Mouse (Mus musculus) neural tube, embryonic 15.5 days (tissue): ENCODE measurements around the gene Wfdc13. TPM values are rescaled to one million over a fixed set of nuclear protein-coding genes. Genes with fewer than 3 reads are reported as not detected.

Experiments
- ATAC-seq: fragments of 200-750 bp; cut with Nextera tagmentation; 2 replicates; pipeline ENCODE4 v1.8.0; 2017; ENCODE audit warnings: mild to moderate bottlenecking, moderate TSS enrichment, moderate library complexity; ENCODE audit not compliant: low FRiP score
- H3K27ac ChIP-seq: fragments of 300-500 bp; sonication (generic); replicated peaks from 2 replicates; pipeline ENCODE4 v1.5.1; 2015; ENCODE audit warnings: mild to moderate bottlenecking, inconsistent platforms
- H3K27me3 ChIP-seq: fragments of 300-500 bp; sonication (generic); replicated peaks from 2 replicates; pipeline ENCODE4 v1.6.1; 2015; ENCODE audit warnings: inconsistent platforms
- H3K36me3 ChIP-seq: fragments of 300-500 bp; sonication (generic); 2 replicates; pipeline ENCODE4 v1.6.1; 2015; ENCODE audit warnings: inconsistent platforms
- H3K4me1 ChIP-seq: fragments of 300-500 bp; sonication (generic); 2 replicates; pipeline ENCODE4 v1.6.1; 2015; ENCODE audit warnings: inconsistent platforms
- H3K4me2 ChIP-seq: fragments of 300-500 bp; sonication (generic); 2 replicates; pipeline ENCODE4 v1.6.1; 2015; ENCODE audit warnings: inconsistent platforms, mild to moderate bottlenecking, moderate library complexity
- H3K4me3 ChIP-seq: fragments of 300-500 bp; sonication (generic); replicated peaks from 2 replicates; pipeline ENCODE4 v1.5.1; 2015; ENCODE audit warnings: mild to moderate bottlenecking, inconsistent platforms
- H3K9ac ChIP-seq: fragments of 300-500 bp; sonication (generic); replicated peaks from 2 replicates; pipeline ENCODE4 v1.6.1; 2015; ENCODE audit warnings: mild to moderate bottlenecking, inconsistent platforms
- H3K9me3 ChIP-seq: fragments of 300-500 bp; sonication (generic); replicated peaks from 2 replicates; pipeline ENCODE4 v1.6.1; 2016; ENCODE audit warnings: inconsistent platforms
- WGBS: fragments of 180-500 bp; shearing (Covaris S2); methylation state at CpG from one replicate; pipeline ENCODE4 v1.1.7; 2015; ENCODE audit warnings: mixed read lengths; 5-methylcytosine and 5-hydroxymethylcytosine counted together
- polyA plus RNA-seq: library from polyadenylated mRNA; unstranded; fragments of >200 nt; fragmentation: Nextera tagmentation; extraction: Ambion mirVana; gene quantifications from 2 replicates; pipeline ENCODE4 v1.2.1, GENCODE M21; 2015

Gene Wfdc13
- polyA plus RNA-seq, 1 experiment from 2014 or later = not detected

DNA sequence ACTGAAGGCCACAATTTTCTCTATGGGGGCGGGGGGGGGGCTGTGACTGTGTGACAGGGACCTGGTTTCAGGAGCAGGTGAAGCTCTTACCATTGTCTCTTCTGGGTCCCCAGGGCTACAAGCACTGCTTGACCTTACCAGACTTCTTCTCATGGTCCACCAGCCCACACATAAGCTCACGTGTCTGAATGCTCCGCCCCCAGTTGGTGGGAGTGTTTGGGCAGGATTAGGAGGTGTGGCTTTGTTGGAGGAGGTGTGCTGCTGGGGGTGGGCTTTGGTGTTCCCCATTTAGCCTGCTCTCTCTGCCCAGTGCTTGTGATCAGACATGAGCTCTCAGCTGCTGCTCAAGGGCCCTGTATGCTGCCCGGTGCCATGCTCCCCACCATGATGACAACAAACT lies 38.4 kb downstream of the Wfdc13 start:
- H3K9ac ChIP-seq = no peak overlapping the region
- 63% methylated on average over 4 of the region's 4 CpGs for WGBS
- no peak overlapping the region for H3K4me2 ChIP-seq

DNA sequence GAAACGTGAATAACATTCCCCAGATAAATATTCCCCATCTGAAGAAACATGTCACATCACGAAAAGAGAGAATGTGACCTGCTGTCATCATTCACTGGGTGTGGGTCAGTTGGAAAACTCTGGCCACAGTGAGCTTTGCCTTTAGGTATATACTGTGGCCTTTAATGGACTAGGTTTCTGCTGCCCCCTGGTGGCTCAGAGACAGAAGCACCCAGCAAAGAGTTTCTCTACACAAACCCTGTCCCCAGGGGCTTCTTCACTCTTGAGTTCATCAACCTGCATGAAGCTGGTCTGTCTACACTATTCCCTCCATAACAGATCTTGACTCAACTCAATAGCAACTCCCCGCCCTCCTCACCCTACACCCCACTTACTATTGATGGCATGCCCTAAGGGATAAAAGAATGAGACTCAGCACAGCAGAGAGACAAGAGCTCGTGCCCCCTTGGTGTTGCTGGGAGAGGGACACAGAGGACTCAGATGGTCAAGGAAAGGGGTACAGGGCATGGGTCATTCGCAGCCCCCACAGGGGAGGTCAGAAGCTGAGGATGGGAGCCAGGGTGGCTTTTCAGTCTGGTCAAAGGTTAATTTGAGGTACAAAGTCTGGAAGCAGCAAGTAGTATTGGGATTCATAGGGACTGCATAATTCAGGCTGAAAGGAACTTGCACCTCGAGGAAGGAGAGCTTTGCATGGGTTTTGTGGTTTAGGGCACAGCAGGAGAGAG lies 41.1 kb downstream of the Wfdc13 start:
- H3K4me2 ChIP-seq = no peak overlapping the region
- H3K36me3 ChIP-seq = no peaks in the 10 kb centered on the region
- WGBS = 28% methylated on average over 6 of the region's 6 CpGs
- no peaks in the 10 kb centered on the region for H3K9me3 ChIP-seq
- H3K9ac ChIP-seq = no peak overlapping the region
- H3K27me3 ChIP-seq = no peaks in the 10 kb centered on the region; the same call in 1 of the 2 replicates
- H3K4me3 ChIP-seq = no peak overlapping the region
- no peak for ATAC-seq
- no peaks in the 10 kb centered on the region for H3K4me1 ChIP-seq
- no peak overlapping the region for H3K27ac ChIP-seq

More for the DNA sequence above, 38.4 kb downstream of the Wfdc13 start:
- ATAC-seq = no peak
- no peaks in the 10 kb centered on the region for H3K9me3 ChIP-seq
- no peaks in the 10 kb centered on the region for H3K36me3 ChIP-seq
- no peak overlapping the region for H3K4me3 ChIP-seq
- no peaks in the 10 kb centered on the region for H3K4me1 ChIP-seq
- no peaks in the 10 kb centered on the region for H3K27me3 ChIP-seq
- H3K27ac ChIP-seq = no peak overlapping the region

DNA sequence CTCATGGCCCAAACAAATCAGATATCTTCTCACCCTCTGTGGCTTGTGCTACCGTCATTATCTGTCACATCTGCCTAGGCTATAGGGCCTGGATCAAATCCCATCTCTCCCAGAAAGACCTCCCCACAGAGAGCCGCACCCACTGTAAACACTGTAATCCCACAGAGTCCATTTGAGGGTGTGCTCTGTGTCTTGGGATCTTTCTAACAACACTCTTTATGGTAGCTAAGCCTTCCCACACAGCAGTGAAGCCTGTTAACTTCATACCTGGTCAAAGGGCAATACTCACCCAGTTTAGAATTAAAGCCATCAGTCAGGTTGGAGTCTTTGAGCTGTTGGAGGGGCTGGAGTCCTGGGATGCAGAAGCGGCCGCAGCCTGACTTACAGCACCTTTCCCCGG lies 46.8 kb downstream of the Wfdc13 start:
- 76% methylated on average over 5 of the region's 5 CpGs for whole genome bisulfite sequencing
- H3K4me1 ChIP-seq = no peaks in the 10 kb centered on the region
- H3K27ac ChIP-seq = no peak overlapping the region
- no peak overlapping the region for H3K4me3 ChIP-seq
- ATAC-seq = no peak
- H3K4me2 ChIP-seq = no peak overlapping the region
- H3K36me3 ChIP-seq = no peaks in the 10 kb centered on the region
- H3K9ac ChIP-seq = no peak overlapping the region
- H3K27me3 ChIP-seq = no peaks in the 10 kb centered on the region; the same call in 1 of the 2 replicates
- no peaks in the 10 kb centered on the region for H3K9me3 ChIP-seq

GRCm38 (mm10) chr2:164733259-164733658 lies 48.4 kb downstream of the Wfdc13 start:
- Histone ChIP-seq H3K9ac (no peak overlapping the region), H3K27me3 (no peaks in the 10 kb centered on the region; the same call in 1 of the 2 replicates), H3K9me3 (no peaks in the 10 kb centered on the region), H3K27ac (no peak overlapping the region), H3K4me1 (no peaks in the 10 kb centered on the region), H3K36me3 (no peaks in the 10 kb centered on the region), H3K4me3 (no peak overlapping the region), H3K4me2 (no peak overlapping the region)
- WGBS = 85% methylated on average over 2 of the region's 2 CpGs
- ATAC-seq = no peak

- no peaks in the 10 kb centered on the region for H3K36me3 ChIP-seq
- 89% methylated on average over 5 of the region's 5 CpGs for WGBS
- H3K4me2 ChIP-seq = no peak overlapping the region
- no peak overlapping the region for H3K9ac ChIP-seq
- H3K27me3 ChIP-seq = no peaks in the 10 kb centered on the region; the same call in 1 of the 2 replicates
- H3K4me3 ChIP-seq = no peak overlapping the region
- H3K27ac ChIP-seq = no peak overlapping the region
- ATAC-seq = no peak
- H3K4me1 ChIP-seq = no peaks in the 10 kb centered on the region
- H3K9me3 ChIP-seq = no peaks in the 10 kb centered on the region
Measured at GRCm38 (mm10) chr2:164734839-164735238, 49.9 kb downstream of the Wfdc13 start.

GRCm38 (mm10) chr2:164735446-164735845 lies 50.5 kb downstream of the Wfdc13 start:
- H3K27ac ChIP-seq = no peak overlapping the region
- H3K4me3 ChIP-seq = no peak overlapping the region
- H3K9me3 ChIP-seq = no peaks in the 10 kb centered on the region
- H3K27me3 ChIP-seq = no peaks in the 10 kb centered on the region; the same call in 1 of the 2 replicates
- no peaks in the 10 kb centered on the region for H3K36me3 ChIP-seq
- no peak overlapping the region for H3K9ac ChIP-seq
- H3K4me2 ChIP-seq = no peak overlapping the region
- ATAC-seq = no peak
- 88% methylated on average over 5 of the region's 5 CpGs for WGBS
- H3K4me1 ChIP-seq = no peaks in the 10 kb centered on the region

Other genes starting within 250 kb of the Wfdc13 start
- gene Sdc4, start 241.2 kb upstream of the Wfdc13 start, polyA plus RNA-seq = 9.0 and 26.2 TPM in 2 replicates
- gene Sys1, start 228.1 kb upstream of the Wfdc13 start, polyA plus RNA-seq = 86.8 and 92.7 TPM in 2 replicates
- 4.5 and 5.8 TPM in 2 replicates for gene Gm20458, start 224.1 kb upstream of the Wfdc13 start, polyA plus RNA-seq
- gene Trp53tg5, start 211.4 kb upstream of the Wfdc13 start, polyA plus RNA-seq = not detected in 2 replicates
- gene Dbndd2, start 199.0 kb upstream of the Wfdc13 start, polyA plus RNA-seq = 22.2 and 25.3 TPM in 2 replicates
- 88.8 and 92.2 TPM in 2 replicates for gene Pigt, start 187.6 kb upstream of the Wfdc13 start, polyA plus RNA-seq
- 1.6 and 10.4 TPM in 2 replicates for gene Wfdc2, start 122.7 kb upstream of the Wfdc13 start, polyA plus RNA-seq
- not detected in 2 replicates for gene Spint3, start 111.6 kb upstream of the Wfdc13 start, polyA plus RNA-seq
- 0.31 TPM in 1 of 2 replicates, not detected in the other for gene Wfdc6a, start 99.7 kb upstream of the Wfdc13 start, polyA plus RNA-seq
- gene Eppin, start 91.5 kb upstream of the Wfdc13 start, polyA plus RNA-seq = not detected in 2 replicates
- gene Wfdc6b, start 71.6 kb upstream of the Wfdc13 start, polyA plus RNA-seq = not detected in 2 replicates
- not detected in 2 replicates for gene Wfdc8, start 71.5 kb upstream of the Wfdc13 start, polyA plus RNA-seq
- not detected in 2 replicates for gene Wfdc16, start 46.3 kb upstream of the Wfdc13 start, polyA plus RNA-seq
- not detected in 2 replicates for gene Wfdc10, start 29.1 kb upstream of the Wfdc13 start, polyA plus RNA-seq
- not detected in 2 replicates for gene Wfdc9, start 28.5 kb upstream of the Wfdc13 start, polyA plus RNA-seq
- gene Wfdc11, start 11.0 kb upstream of the Wfdc13 start, polyA plus RNA-seq = not detected in 2 replicates
- not detected in 2 replicates for gene Spint4, start 13.4 kb downstream of the Wfdc13 start, polyA plus RNA-seq
- gene Spint5, start 30.2 kb downstream of the Wfdc13 start, polyA plus RNA-seq = not detected in 2 replicates
- 1.1 and 1.3 TPM in 2 replicates for gene Wfdc3, start 60.8 kb downstream of the Wfdc13 start, polyA plus RNA-seq
- gene Dnttip1, start 60.9 kb downstream of the Wfdc13 start, polyA plus RNA-seq = 51.0 and 56.4 TPM in 2 replicates
- gene Ube2c, start 84.8 kb downstream of the Wfdc13 start, polyA plus RNA-seq = 42.8 and 134 TPM in 2 replicates
- gene Tnnc2, start 94.9 kb downstream of the Wfdc13 start, polyA plus RNA-seq = 27.5 and 55.6 TPM in 2 replicates
- gene Snx21, start 100.7 kb downstream of the Wfdc13 start, polyA plus RNA-seq = 41.3 and 46.6 TPM in 2 replicates
- gene Acot8, start 119.8 kb downstream of the Wfdc13 start, polyA plus RNA-seq = 24.1 and 26.4 TPM in 2 replicates
- gene Zswim3, start 120.0 kb downstream of the Wfdc13 start, polyA plus RNA-seq = 14.9 and 16.2 TPM in 2 replicates
- gene Zswim1, start 137.6 kb downstream of the Wfdc13 start, polyA plus RNA-seq = 23.7 and 25.4 TPM in 2 replicates
- gene Spata25, start 143.4 kb downstream of the Wfdc13 start, polyA plus RNA-seq = not detected in 2 replicates
- gene Ctsa, start 147.8 kb downstream of the Wfdc13 start, polyA plus RNA-seq = 99.9 and 113 TPM in 2 replicates
- 6.8 and 7.1 TPM in 2 replicates for gene Neurl2, start 148.3 kb downstream of the Wfdc13 start, polyA plus RNA-seq
- 117 and 192 TPM in 2 replicates for gene Pltp, start 172.6 kb downstream of the Wfdc13 start, polyA plus RNA-seq
- gene Pcif1, start 194.2 kb downstream of the Wfdc13 start, polyA plus RNA-seq = 79.9 and 85.2 TPM in 2 replicates
- 13.3 and 13.8 TPM in 2 replicates for gene Zfp335, start 226.7 kb downstream of the Wfdc13 start, polyA plus RNA-seq